Mouse (Mus musculus): ENCODE measurements around the gene Inmt.
"Not testable (repeated sequence)": the region's sequence is repeated elsewhere in the genome, so short reads cannot be mapped to it uniquely, and the experiment has no call there.

Inmt gene

GRCm38 (mm10) chr6:55174741-55175181 lies at the start of gene Inmt:
TSS of gene Inmt (minus strand) at chr6:55175043.
- no peak for DNase-seq (ENCODE audit: low spot score in 2 of 2)

GRCm38 (mm10) chr6:55223986-55224385 lies 49.1 kb upstream of the Inmt start:
- DNase-seq (ENCODE audit: low spot score in 2 of 2): no peak

- DNase-seq (ENCODE audit: low spot score in 2 of 2): no peak
Measured at GRCm38 (mm10) chr6:55218232-55218631, 43.4 kb upstream of the Inmt start.

- no peak for DNase-seq (ENCODE audit: low spot score in 2 of 2)
Measured at GRCm38 (mm10) chr6:55214541-55214940, 39.7 kb upstream of the Inmt start.

- DNase-seq (ENCODE audit: low spot score in 2 of 2): no peak
Measured at GRCm38 (mm10) chr6:55210423-55211365, 35.9 kb upstream of the Inmt start.

GRCm38 (mm10) chr6:55207786-55208185 lies 32.9 kb upstream of the Inmt start:
- no peak for DNase-seq (ENCODE audit: low spot score in 2 of 2)

GRCm38 (mm10) chr6:55203931-55204330 lies 29.1 kb upstream of the Inmt start:
- DNase-seq (ENCODE audit: low spot score in 2 of 2): no peak

GRCm38 (mm10) chr6:55202913-55203910 lies 28.4 kb upstream of the Inmt start, which contains the start of gene Mindy4:
TSS of gene Mindy4 (plus strand) at chr6:55203383.
- DNase-seq (ENCODE audit: low spot score in 2 of 2): peak; percentile 79 to 82

GRCm38 (mm10) chr6:55199047-55199446 lies 24.2 kb upstream of the Inmt start:
- no peak for DNase-seq (ENCODE audit: low spot score in 2 of 2)

GRCm38 (mm10) chr6:55193171-55193570 lies 18.3 kb upstream of the Inmt start:
- DNase-seq (ENCODE audit: low spot score in 2 of 2): no peak

GRCm38 (mm10) chr6:55191537-55191936 lies 16.7 kb upstream of the Inmt start:
- DNase-seq (ENCODE audit: low spot score in 2 of 2): no peak

GRCm38 (mm10) chr6:55189406-55189805 lies 14.6 kb upstream of the Inmt start:
- DNase-seq (ENCODE audit: low spot score in 2 of 2): no peak

GRCm38 (mm10) chr6:55187827-55188226 lies 13.0 kb upstream of the Inmt start:
- DNase-seq (ENCODE audit: low spot score in 2 of 2): not testable (repeated sequence)

- no peak for DNase-seq (ENCODE audit: low spot score in 2 of 2)
Measured at GRCm38 (mm10) chr6:55182655-55183430, 8.0 kb upstream of the Inmt start.

GRCm38 (mm10) chr6:55179560-55179959 lies 4.7 kb upstream of the Inmt start:
- DNase-seq (ENCODE audit: low spot score in 2 of 2): no peak

- no peak for DNase-seq (ENCODE audit: low spot score in 2 of 2)
Measured at GRCm38 (mm10) chr6:55177060-55177732, 2.4 kb upstream of the Inmt start.

- no peak for DNase-seq (ENCODE audit: low spot score in 2 of 2)
Measured at GRCm38 (mm10) chr6:55175892-55176291, 1.0 kb upstream of the Inmt start.

GRCm38 (mm10) chr6:55175456-55175855 lies 613 bp upstream of the Inmt start:
- no peak for DNase-seq (ENCODE audit: low spot score in 2 of 2)

- no peak for DNase-seq (ENCODE audit: low spot score in 2 of 2)
Measured at GRCm38 (mm10) chr6:55173941-55174349, 898 bp downstream of the Inmt start.

- no peak for DNase-seq (ENCODE audit: low spot score in 2 of 2)
Measured at GRCm38 (mm10) chr6:55173171-55173570, 1.7 kb downstream of the Inmt start.

- no peak for DNase-seq (ENCODE audit: low spot score in 2 of 2)
Measured at GRCm38 (mm10) chr6:55171638-55172037, 3.2 kb downstream of the Inmt start.

Measured in frontal cortex, postnatal 14 days (tissue).